Mouse (Mus musculus): ENCODE data around the gene Zfand3. TPM values are rescaled to one million over a fixed set of nuclear protein-coding genes. Genes with fewer than 3 reads are reported as not detected.

Zfand3 gene
- polyA plus RNA-seq, 1 experiment from 2014 or later = 49.3 TPM

GRCm38 (mm10) chr17:30196401-30197279 lies 192.1 kb downstream of the Zfand3 start:
- peak; percentile 50 for ATAC-seq (replicated peaks; ENCODE audit: insufficient number of reproducible peaks, insufficient read depth, low FRiP score, low read depth)
- Histone ChIP-seq H3K4me2 (0 out of 2 replicates have a peak overlapping the region, but pooled peaks have one; percentile 21), H3K36me3 (no peaks in the 10 kb centered on the region; the same call in 1 of the 2 replicates), H3K27me3 (no peaks in the 10 kb centered on the region), H3K27ac (peak overlapping the region; percentile 78), H3K4me3 (no peak overlapping the region), H3K9ac (0 out of 2 replicates have a peak overlapping the region, but pooled peaks have one; percentile 23), H3K4me1 (replicated peaks) (peaks cover 97% of the 10 kb centered on the region), H3K9me3 (replicated peaks) (no peaks in the 10 kb centered on the region)
- WGBS = 44% methylated on average over 17 of the region's 17 CpGs

GRCm38 (mm10) chr17:30197280-30198030 lies 192.9 kb downstream of the Zfand3 start:
- Histone ChIP-seq H3K27me3 (no peaks in the 10 kb centered on the region), H3K36me3 (no peaks in the 10 kb centered on the region; the same call in 1 of the 2 replicates), H3K9ac (0 out of 2 replicates have a peak overlapping the region, but pooled peaks have one; percentile 23), H3K4me1 (replicated peaks) (peaks cover 97% of the 10 kb centered on the region), H3K27ac (peak overlapping the region; percentile 78), H3K4me2 (peak overlapping the region; percentile 21; the same call in 1 of the 2 replicates), H3K4me3 (no peak overlapping the region), H3K9me3 (replicated peaks) (no peaks in the 10 kb centered on the region)
- WGBS = 50% methylated on average over 12 of the region's 12 CpGs
- ATAC-seq (replicated peaks; ENCODE audit: insufficient number of reproducible peaks, insufficient read depth, low FRiP score, low read depth) = no peak

GRCm38 (mm10) chr17:30198422-30198821 lies 193.9 kb downstream of the Zfand3 start:
- ATAC-seq (replicated peaks; ENCODE audit: insufficient number of reproducible peaks, insufficient read depth, low FRiP score, low read depth) = peak; percentile 30; the same call in 1 of the 2 replicates
- Histone ChIP-seq H3K27me3 (no peaks in the 10 kb centered on the region), H3K27ac (peak overlapping the region; percentile 78)

GRCm38 (mm10) chr17:30199374-30200247 lies 195.1 kb downstream of the Zfand3 start:
- no peak for ATAC-seq (replicated peaks; ENCODE audit: insufficient number of reproducible peaks, insufficient read depth, low FRiP score, low read depth)
- Histone ChIP-seq H3K27me3 (no peaks in the 10 kb centered on the region), H3K27ac (peak overlapping the region; percentile 78), H3K9ac (no peak overlapping the region; the same call in 1 of the 2 replicates), H3K4me2 (no peak overlapping the region), H3K36me3 (no peaks in the 10 kb centered on the region), H3K4me3 (no peak overlapping the region), H3K4me1 (replicated peaks) (peaks cover 97% of the 10 kb centered on the region), H3K9me3 (replicated peaks) (no peaks in the 10 kb centered on the region)
- WGBS = 39% methylated on average over 13 of the region's 13 CpGs

More at GRCm38 (mm10) chr17:30198422-30198821, 193.9 kb downstream of the Zfand3 start:
- peaks cover 97% of the 10 kb centered on the region for H3K4me1 ChIP-seq (replicated peaks)
- no peak overlapping the region for H3K4me3 ChIP-seq
- H3K9me3 ChIP-seq (replicated peaks) = no peaks in the 10 kb centered on the region
- 0 out of 2 replicates have a peak overlapping the region, but pooled peaks have one; percentile 8 for H3K4me2 ChIP-seq
- H3K9ac ChIP-seq = 0 out of 2 replicates have a peak overlapping the region, but pooled peaks have one; percentile 25
- no peaks in the 10 kb centered on the region for H3K36me3 ChIP-seq
- WGBS = 27% methylated on average over 10 of the region's 10 CpGs

GRCm38 (mm10) chr17:30200283-30200682 lies 195.8 kb downstream of the Zfand3 start:
- Histone ChIP-seq H3K9ac (no peak overlapping the region), H3K27me3 (no peaks in the 10 kb centered on the region), H3K4me1 (replicated peaks) (peaks cover 93% of the 10 kb centered on the region), H3K4me2 (no peak overlapping the region), H3K4me3 (no peak overlapping the region), H3K9me3 (replicated peaks) (no peaks in the 10 kb centered on the region), H3K36me3 (no peaks in the 10 kb centered on the region), H3K27ac (peak overlapping the region; percentile 78)
- ATAC-seq (replicated peaks; ENCODE audit: insufficient number of reproducible peaks, insufficient read depth, low FRiP score, low read depth) = no peak
- 42% methylated on average over 4 of the region's 4 CpGs for WGBS

- H3K4me3 ChIP-seq = no peak overlapping the region
- H3K4me2 ChIP-seq = no peak overlapping the region
- no peak for ATAC-seq (replicated peaks; ENCODE audit: insufficient number of reproducible peaks, insufficient read depth, low FRiP score, low read depth)
- WGBS = 87% methylated on average over 17 of the region's 17 CpGs
- no peaks in the 10 kb centered on the region for H3K27me3 ChIP-seq
- no peak overlapping the region for H3K9ac ChIP-seq
- peaks cover 58% of the 10 kb centered on the region for H3K4me1 ChIP-seq (replicated peaks)
- peaks cover 10% of the 10 kb centered on the region; the same call in 1 of the 2 replicates for H3K36me3 ChIP-seq
- no peak overlapping the region for H3K27ac ChIP-seq
- H3K9me3 ChIP-seq (replicated peaks) = no peaks in the 10 kb centered on the region
These were observed 200.7 kb downstream of the Zfand3 start for GRCm38 (mm10) chr17:30205062-30205825.

GRCm38 (mm10) chr17:30210262-30210661 lies 205.7 kb downstream of the Zfand3 start:
- H3K4me2 ChIP-seq = no peak overlapping the region
- no peaks in the 10 kb centered on the region for H3K27me3 ChIP-seq
- WGBS = 86% methylated on average over 8 of the region's 8 CpGs
- peaks cover 31% of the 10 kb centered on the region for H3K4me1 ChIP-seq (replicated peaks)
- ATAC-seq (replicated peaks; ENCODE audit: insufficient number of reproducible peaks, insufficient read depth, low FRiP score, low read depth) = no peak
- H3K9me3 ChIP-seq (replicated peaks) = no peaks in the 10 kb centered on the region
- no peak overlapping the region for H3K9ac ChIP-seq
- H3K36me3 ChIP-seq = peaks cover 21% of the 10 kb centered on the region
- no peak overlapping the region for H3K27ac ChIP-seq
- H3K4me3 ChIP-seq = no peak overlapping the region

GRCm38 (mm10) chr17:30210936-30211335 lies 206.4 kb downstream of the Zfand3 start:
- Histone ChIP-seq H3K27me3 (no peaks in the 10 kb centered on the region), H3K4me3 (no peak overlapping the region), H3K27ac (no peak overlapping the region), H3K4me1 (replicated peaks) (peaks cover 36% of the 10 kb centered on the region), H3K36me3 (peaks cover 21% of the 10 kb centered on the region), H3K9ac (no peak overlapping the region), H3K9me3 (replicated peaks) (no peaks in the 10 kb centered on the region), H3K4me2 (no peak overlapping the region)
- no peak for ATAC-seq (replicated peaks; ENCODE audit: insufficient number of reproducible peaks, insufficient read depth, low FRiP score, low read depth)
- WGBS = 93% methylated on average over 6 of the region's 6 CpGs

- Histone ChIP-seq H3K27ac (peak overlapping the region; percentile 32), H3K9me3 (replicated peaks) (no peaks in the 10 kb centered on the region), H3K9ac (no peak overlapping the region), H3K4me1 (replicated peaks) (peaks cover 37% of the 10 kb centered on the region), H3K4me2 (no peak overlapping the region), H3K4me3 (no peak overlapping the region), H3K36me3 (peaks cover 21% of the 10 kb centered on the region), H3K27me3 (no peaks in the 10 kb centered on the region)
- ATAC-seq (replicated peaks; ENCODE audit: insufficient number of reproducible peaks, insufficient read depth, low FRiP score, low read depth) = no peak
- 63% methylated on average over 12 of the region's 12 CpGs for WGBS
These were observed 208.1 kb downstream of the Zfand3 start for GRCm38 (mm10) chr17:30212647-30213046.

GRCm38 (mm10) chr17:30213371-30213770 lies 208.8 kb downstream of the Zfand3 start:
- H3K27ac ChIP-seq = no peak overlapping the region
- H3K9ac ChIP-seq = no peak overlapping the region
- H3K9me3 ChIP-seq (replicated peaks) = no peaks in the 10 kb centered on the region
- ATAC-seq (replicated peaks; ENCODE audit: insufficient number of reproducible peaks, insufficient read depth, low FRiP score, low read depth) = no peak
- H3K4me2 ChIP-seq = no peak overlapping the region
- H3K4me1 ChIP-seq (replicated peaks) = peaks cover 37% of the 10 kb centered on the region
- H3K27me3 ChIP-seq = no peaks in the 10 kb centered on the region
- 69% methylated on average over 5 of the region's 5 CpGs for WGBS
- peaks cover 22% of the 10 kb centered on the region for H3K36me3 ChIP-seq
- no peak overlapping the region for H3K4me3 ChIP-seq
